Mouse (Mus musculus) hindbrain, embryonic 11.5 days (tissue): Measurements from ENCODE around the gene Icam5. TPM values are rescaled to one million over a fixed set of nuclear protein-coding genes. Genes with fewer than 3 reads are reported as not detected.

Source experiments
- microRNA counts: library from miRNA; unstranded; fragments of <30 nt; microRNA quantifications from one replicate; lab custom pipeline; 2015
- polyA plus RNA-seq: library from polyadenylated mRNA; unstranded; fragments of >200 nt; fragmentation: Nextera tagmentation; extraction: Ambion mirVana; gene quantifications from 2 replicates; pipeline ENCODE4 v1.2.1, GENCODE M21; 2014

Icam5 gene
- polyA plus RNA-seq, 1 experiment from 2014 or later: not detected

MicroRNA genes within 50 kb of the gene (microRNA counts, 519-probe panel; counts per million panel counts)
- microRNA mmu-miR-1900 (lab: Ali Mortazavi, UCI): not detected

Other genes starting within 250 kb of the Icam5 start
- 0.32 and 0.66 TPM in 2 replicates for gene Col5a3, start 217.0 kb upstream of the Icam5 start, polyA plus RNA-seq
- gene Rdh8, start 213.6 kb upstream of the Icam5 start, polyA plus RNA-seq: not detected in 2 replicates
- gene A230050P20Rik, start 163.4 kb upstream of the Icam5 start, polyA plus RNA-seq: 0.59 and 0.97 TPM in 2 replicates
- gene Angptl6, start 152.3 kb upstream of the Icam5 start, polyA plus RNA-seq: 4.3 and 4.9 TPM in 2 replicates
- 55.9 and 57.8 TPM in 2 replicates for gene Ppan, start 143.9 kb upstream of the Icam5 start, polyA plus RNA-seq
- gene Eif3g, start 133.4 kb upstream of the Icam5 start, polyA plus RNA-seq: 342 and 364 TPM in 2 replicates
- 65.6 and 82.9 TPM in 2 replicates for gene Dnmt1, start 72.2 kb upstream of the Icam5 start, polyA plus RNA-seq
- gene S1pr2, start 55.3 kb upstream of the Icam5 start, polyA plus RNA-seq: 23.4 TPM in 2 replicates
- gene Mrpl4, start 29.3 kb upstream of the Icam5 start, polyA plus RNA-seq: 120 and 132 TPM in 2 replicates
- 4.3 and 4.5 TPM in 2 replicates for gene Icam1, start 16.1 kb upstream of the Icam5 start, polyA plus RNA-seq
- gene Icam4, start 2.7 kb upstream of the Icam5 start, polyA plus RNA-seq: 5.4 and 5.7 TPM in 2 replicates
- 0.45 and 2.7 TPM in 2 replicates for gene Zglp1, start 35.0 kb downstream of the Icam5 start, polyA plus RNA-seq
- gene Gm49373, start 41.0 kb downstream of the Icam5 start, polyA plus RNA-seq: 0.40 and 1.0 TPM in 2 replicates
- gene Fdx1l, start 41.5 kb downstream of the Icam5 start, polyA plus RNA-seq: 46.1 and 53.2 TPM in 2 replicates
- 2.0 and 2.3 TPM in 2 replicates for gene Gm38431, start 59.9 kb downstream of the Icam5 start, polyA plus RNA-seq
- 60.2 and 60.7 TPM in 2 replicates for gene Raver1, start 59.9 kb downstream of the Icam5 start, polyA plus RNA-seq
- gene Tyk2, start 99.2 kb downstream of the Icam5 start, polyA plus RNA-seq: 6.9 and 8.0 TPM in 2 replicates
- 306 and 307 TPM in 2 replicates for gene Cdc37, start 117.9 kb downstream of the Icam5 start, polyA plus RNA-seq
- 5.2 and 5.7 TPM in 2 replicates for gene Pde4a, start 133.6 kb downstream of the Icam5 start, polyA plus RNA-seq
- 23.6 and 23.7 TPM in 2 replicates for gene Keap1, start 207.3 kb downstream of the Icam5 start, polyA plus RNA-seq
- 0.59 and 0.73 TPM in 2 replicates for gene S1pr5, start 216.4 kb downstream of the Icam5 start, polyA plus RNA-seq
- 45.3 and 50.6 TPM in 2 replicates for gene Atg4d, start 233.2 kb downstream of the Icam5 start, polyA plus RNA-seq